Mouse (Mus musculus): ENCODE measurements around the gene Pold2. TPM values are rescaled to one million over a fixed set of nuclear protein-coding genes. Genes with fewer than 3 reads are reported as not detected.

The Pold2 gene
- total RNA-seq, 4 experiments from 2014 or later = 22.9 to 30.8 (median 25.1) TPM

- no peak for DNase-seq (ENCODE audit: low spot score in 2 of 2)
Observed at GRCm38 (mm10) chr11:5827931-5828330, 50.2 kb downstream of the Pold2 start.

GRCm38 (mm10) chr11:5825432-5825831 lies 52.7 kb downstream of the Pold2 start:
- DNase-seq (ENCODE audit: low spot score in 2 of 2) = no peak

Other genes with a start within 250 kb of the Pold2 start
- gene Mrps24, start 162.6 kb downstream of the Pold2 start, total RNA-seq (2022) = 10 to 100 TPM; 52.7 to 65.7 (median 61.7) TPM
- gene Urgcp, start 115.9 kb downstream of the Pold2 start, total RNA-seq (2022) = 10 to 100 TPM; 72.1 to 78.9 (median 73.4) TPM
- 10 to 100 TPM; 69.6 to 80.5 (median 78.1) TPM for gene Dbnl, start 89.8 kb downstream of the Pold2 start, total RNA-seq (2022)
- 10 to 100 TPM; 10.6 to 18.9 (median 13.0) TPM for gene Pgam2, start 74.6 kb downstream of the Pold2 start, total RNA-seq (2022)
- gene Polm, start 40.3 kb downstream of the Pold2 start, total RNA-seq (2022) = 10 to 100 TPM in 3 of 4 experiments, 1 to 10 TPM in 1; 9.2 to 17.6 (median 14.7) TPM
- 10 to 100 TPM; 12.3 to 25.9 (median 19.4) TPM for gene Aebp1, start 16.3 kb downstream of the Pold2 start, total RNA-seq (2022)
- not detected for gene Myl7, start 20.5 kb upstream of the Pold2 start, total RNA-seq (2022)
- 1 to 10 TPM; 2.6 to 3.7 (median 3.5) TPM for gene Gck, start 71.8 kb upstream of the Pold2 start, total RNA-seq (2022)
- 10 to 100 TPM; 69.3 to 77.7 (median 72.5) TPM for gene Ykt6, start 77.4 kb upstream of the Pold2 start, total RNA-seq (2022)
- 1,000 to 10,000 TPM in 2 of 4 experiments, 100 to 1,000 TPM in 2; 958 to 1,016 (median 997) TPM for gene Camk2b, start 188.1 kb upstream of the Pold2 start, total RNA-seq (2022)

Measured in layer of hippocampus, adult 8-10 months (tissue).